21 mouse cellular contexts compared by ENCODE assay signal in genomic region chr19:32628572-32629132, GRCm38 (mm10). TPM values are rescaled to one million over a fixed set of nuclear protein-coding genes. Genes with fewer than 3 reads are reported as not detected.
DNase-seq lines count a peak whose midpoint lies in the region; ATAC-seq and TF ChIP-seq lines count a peak whose summit lies in the region.
"Had no signal": no experiment of that assay in that cellular context is flagged by ENCODE, and none has a peak within 500 bp of the region (broad histone marks: within the 10 kb centered on the region; RNA-seq: fewer than 3 reads in every experiment).

No protein-coding gene starts in this region.

- WGBS in liver, postnatal 0 days (ENCODE audit: insufficient replicate concordance) = 76% methylated on average over 7 of the region's 7 CpGs
- WGBS in liver, embryonic 11.5 days = 81% methylated on average over 7 of the region's 7 CpGs
- WGBS in kidney, embryonic 16.5 days = 74% methylated on average over 7 of the region's 7 CpGs
- 77% methylated on average over 7 of the region's 7 CpGs for WGBS in hindbrain, embryonic 11.5 days

- no peak for TF ChIP-seq EP300 in liver, postnatal 0 days (IDR thresholded peaks at IDR 0.05; ENCODE audit: low read depth)

- no peak overlapping the region for H3K4me2 ChIP-seq in liver, postnatal 0 days (ENCODE audit: low read depth, low read length)
- H3K4me2 ChIP-seq in liver, embryonic 11.5 days = no peak overlapping the region
- H3K4me2 ChIP-seq in kidney, embryonic 16.5 days (replicated peaks; ENCODE audit: low read depth, low read length) = no peak overlapping the region
- no peak overlapping the region for H3K4me2 ChIP-seq in hindbrain, embryonic 11.5 days (replicated peaks; ENCODE audit: low read depth, low read length)
- H3K4me2 ChIP-seq: embryonic facial prominence, embryonic 13.5 days; forebrain, embryonic 12.5 days; heart, embryonic 11.5 days had no signal

- no peak for ATAC-seq in liver, postnatal 0 days
- ATAC-seq in liver, embryonic 11.5 days (replicated peaks; ENCODE audit: low FRiP score) = no peak
- peak; percentile 66 for ATAC-seq in kidney, embryonic 16.5 days (ENCODE audit: low FRiP score, low TSS enrichment)
- ATAC-seq in hindbrain, embryonic 11.5 days (ENCODE audit: low FRiP score) = no peak
- ATAC-seq: activated CD4-positive, CD25-positive, alpha-beta regulatory T cell, adult 4 months; forebrain, embryonic 16.5 days; Patski had no signal

- peak overlapping the region; percentile 94 for H3K27ac ChIP-seq in liver, postnatal 0 days (ENCODE audit: low read depth)
- no peak overlapping the region for H3K27ac ChIP-seq in liver, embryonic 11.5 days (ENCODE audit: low read depth, low read length)
- peak overlapping the region; percentile 39; the same call in 1 of the 2 replicates for H3K27ac ChIP-seq in kidney, embryonic 16.5 days (ENCODE audit: low read length)
- H3K27ac ChIP-seq in hindbrain, embryonic 11.5 days (ENCODE audit: low read depth, low read length) = no peak overlapping the region
- H3K27ac ChIP-seq: embryonic facial prominence, embryonic 13.5 days; forebrain, embryonic 12.5 days; heart, adult 2 months; hindbrain, embryonic 10.5 days had no signal

- H3K9me3 ChIP-seq in liver, postnatal 0 days (ENCODE audit: low read length) = no peaks in the 10 kb centered on the region
- H3K9me3 ChIP-seq in liver, embryonic 11.5 days (ENCODE audit: control insufficient read depth, low read length) = no peaks in the 10 kb centered on the region
- H3K9me3 ChIP-seq in kidney, embryonic 16.5 days (ENCODE audit: low read length) = no peaks in the 10 kb centered on the region
- H3K9me3 ChIP-seq in hindbrain, embryonic 11.5 days (ENCODE audit: control insufficient read depth, low read length) = no peaks in the 10 kb centered on the region
- H3K9me3 ChIP-seq: embryonic facial prominence, embryonic 13.5 days; forebrain, embryonic 12.5 days; hindbrain, embryonic 10.5 days had no signal

- no peak for TF ChIP-seq CTCF in liver, postnatal 0 days (IDR thresholded peaks at IDR 0.05; ENCODE audit: low read depth)

- DNase-seq in kidney, adult 11 months = peak; percentile 63
- no peak for DNase-seq in kidney, postnatal 10 days
- DNase-seq in liver, postnatal 0 days = no peak
- DNase-seq in liver, embryonic 11.5 days (ENCODE audit: low spot score) = no peak
- peak; percentile 30 to 70 for DNase-seq in kidney, postnatal 36 days
- DNase-seq in embryo, embryonic 9.5 days (ENCODE audit: extremely low spot score) = no peak
- no peak for DNase-seq in hindbrain, embryonic 11.5 days (ENCODE audit: low spot score)
- DNase-seq: adrenal gland, postnatal 14 days; cerebellum, adult 11-12 months; cerebellum, adult 9-10 months; cerebellum, postnatal 25 days; gastrocnemius, postnatal 10 days; heart, adult 2 months had no signal

- H3K9ac ChIP-seq in liver, postnatal 0 days (replicated peaks) = no peak overlapping the region
- no peak overlapping the region for H3K9ac ChIP-seq in liver, embryonic 11.5 days (ENCODE audit: low read depth, low read length)
- no peak overlapping the region for H3K9ac ChIP-seq in kidney, embryonic 16.5 days (replicated peaks; ENCODE audit: low read length)
- no peak overlapping the region for H3K9ac ChIP-seq in hindbrain, embryonic 11.5 days (ENCODE audit: low read depth, low read length)
- H3K9ac ChIP-seq: embryonic facial prominence, embryonic 13.5 days; forebrain, embryonic 12.5 days had no signal

- H3K4me3 ChIP-seq in liver, postnatal 0 days (ENCODE audit: low read depth, low read length) = no peak overlapping the region
- H3K4me3 ChIP-seq in liver, embryonic 11.5 days (ENCODE audit: low read depth, low read length) = no peak overlapping the region
- H3K4me3 ChIP-seq in kidney, embryonic 16.5 days (ENCODE audit: low read length) = no peak overlapping the region
- no peak overlapping the region for H3K4me3 ChIP-seq in hindbrain, embryonic 11.5 days (ENCODE audit: low read depth, low read length)
- H3K4me3 ChIP-seq: embryonic facial prominence, embryonic 13.5 days; forebrain, embryonic 12.5 days; heart, adult 2 months; hindbrain, embryonic 10.5 days had no signal

- H3K36me3 ChIP-seq in liver, postnatal 0 days (replicated peaks; ENCODE audit: insufficient read depth, low read length) = no peaks in the 10 kb centered on the region
- no peaks in the 10 kb centered on the region for H3K36me3 ChIP-seq in liver, embryonic 11.5 days (ENCODE audit: control insufficient read depth, insufficient read depth, low read length)
- H3K36me3 ChIP-seq in kidney, embryonic 16.5 days (ENCODE audit: insufficient read depth, low read length) = no peaks in the 10 kb centered on the region
- no peaks in the 10 kb centered on the region for H3K36me3 ChIP-seq in hindbrain, embryonic 11.5 days (ENCODE audit: control insufficient read depth, insufficient read depth, low read length)
- H3K36me3 ChIP-seq: embryonic facial prominence, embryonic 13.5 days; forebrain, embryonic 12.5 days; hindbrain, embryonic 10.5 days had no signal

- no peaks in the 10 kb centered on the region for H3K27me3 ChIP-seq in liver, postnatal 0 days (ENCODE audit: insufficient read depth, low read length)
- no peaks in the 10 kb centered on the region for H3K27me3 ChIP-seq in liver, embryonic 11.5 days (replicated peaks; ENCODE audit: control insufficient read depth, insufficient read depth, low read length)
- no peaks in the 10 kb centered on the region for H3K27me3 ChIP-seq in kidney, embryonic 16.5 days (ENCODE audit: insufficient read depth, low read length)
- H3K27me3 ChIP-seq in hindbrain, embryonic 11.5 days (ENCODE audit: control insufficient read depth, insufficient read depth, low read length) = no peaks in the 10 kb centered on the region
- H3K27me3 ChIP-seq: embryonic facial prominence, embryonic 13.5 days; forebrain, embryonic 12.5 days; Patski had no signal

- H3K4me1 ChIP-seq in liver, postnatal 0 days (ENCODE audit: insufficient read depth) = 0 out of 2 replicates have a peak, but pooled peaks cover 2% of the 10 kb centered on the region
- H3K4me1 ChIP-seq in liver, embryonic 11.5 days (replicated peaks; ENCODE audit: control insufficient read depth, insufficient read depth, low read length) = no peaks in the 10 kb centered on the region
- H3K4me1 ChIP-seq in kidney, embryonic 16.5 days (ENCODE audit: insufficient read depth, low read length) = peaks cover 3% of the 10 kb centered on the region; the same call in 1 of the 2 replicates
- H3K4me1 ChIP-seq in hindbrain, embryonic 11.5 days (replicated peaks; ENCODE audit: control insufficient read depth, insufficient read depth, low read length) = no peaks in the 10 kb centered on the region
- H3K4me1 ChIP-seq: embryonic facial prominence, embryonic 13.5 days; forebrain, embryonic 12.5 days had no signal

RNA-seq across cellular contexts. Expression of gene Papss2, which starts 33.1 kb away (rescaled TPM):
- polyA plus RNA-seq in liver, postnatal 0 days (2015; fragmentation: Nextera tagmentation; extraction: Ambion mirVana) = 29.6 and 35.5 TPM in 2 replicates
- polyA plus RNA-seq in liver, embryonic 11.5 days (2014; fragmentation: Nextera tagmentation; extraction: Ambion mirVana) = 3.4 and 3.5 TPM in 2 replicates
- polyA plus RNA-seq in kidney, embryonic 16.5 days (2015; fragmentation: Nextera tagmentation; extraction: Ambion mirVana) = 17.0 and 20.8 TPM in 2 replicates
- 3.4 and 5.8 TPM in 2 replicates for polyA plus RNA-seq in hindbrain, embryonic 11.5 days (2014; fragmentation: Nextera tagmentation; extraction: Ambion mirVana)

Comparison
In these comparisons a context has a peak if more than half of its experiments do, and no peak if none do; other contexts are left out.
1. DNase-seq: peak in kidney, adult 11 months (single experiment) and kidney, postnatal 36 days (2 of 2); none in kidney, postnatal 10 days (single experiment), liver, postnatal 0 days (single experiment), liver, embryonic 11.5 days (single experiment), embryo, embryonic 9.5 days (single experiment) and hindbrain, embryonic 11.5 days (single experiment).
2. H3K27ac ChIP-seq: peak in liver, postnatal 0 days (single experiment) and kidney, embryonic 16.5 days (single experiment); none in liver, embryonic 11.5 days (single experiment) and hindbrain, embryonic 11.5 days (single experiment).